Mouse (Mus musculus): ENCODE measurements around the gene Pate2.

Gene Pate2

DNA sequence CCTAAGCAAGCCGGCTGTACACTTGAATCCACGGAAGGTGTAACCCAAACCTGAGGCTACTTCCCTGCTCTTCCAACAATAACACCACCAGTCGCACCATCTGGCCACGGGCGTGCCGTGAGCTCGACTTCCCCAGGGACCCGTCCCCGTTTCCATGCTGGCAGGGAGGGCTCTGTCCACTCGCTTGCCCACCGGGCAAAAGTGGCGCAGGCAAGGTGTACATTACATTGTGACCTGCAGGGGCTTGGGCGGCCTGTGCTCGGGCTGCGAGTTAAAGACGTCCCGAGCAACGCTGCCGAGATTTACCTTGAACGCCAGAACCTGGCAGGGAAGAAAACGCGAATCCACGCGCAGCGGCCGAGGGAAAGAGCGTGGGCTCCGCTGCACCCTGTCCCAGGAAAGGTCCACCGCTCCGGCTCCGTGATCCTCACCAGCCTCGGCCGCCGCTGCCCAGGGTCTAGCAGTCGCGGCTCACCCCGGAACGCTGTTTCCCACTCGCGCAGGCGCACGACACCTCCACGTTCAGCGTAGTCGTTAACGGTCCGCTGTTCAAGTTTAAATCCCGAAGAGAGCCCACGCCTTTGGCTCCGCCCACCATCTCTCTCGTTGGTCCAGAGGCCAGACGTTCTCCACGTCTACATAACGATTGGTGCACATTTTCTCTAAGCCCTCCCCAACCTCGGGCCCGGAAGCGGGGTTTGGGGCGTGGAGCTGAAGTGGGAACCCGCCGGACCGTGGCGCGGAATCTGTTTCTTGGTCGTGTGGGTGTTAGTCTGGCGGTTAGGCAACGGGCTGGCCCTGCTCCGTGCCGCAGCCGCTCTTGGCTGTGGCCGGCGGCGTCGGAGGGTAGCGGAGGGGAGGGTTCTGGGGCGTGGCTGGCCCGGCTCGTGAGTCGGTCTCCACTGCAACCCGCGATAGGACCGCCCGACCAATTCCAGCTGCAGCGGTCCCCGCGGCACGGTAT lies at the start of gene Pate2, which contains the start of gene Hyls1:
TSS of gene Pate2 (plus strand) at position 714 of the 964 bp plus-strand sequence.
TSS of gene Hyls1 (minus strand) at position 828 of the 964 bp plus-strand sequence.
- DNase-seq (ENCODE audit: low spot score) = peak; percentile 90

GRCm38 (mm10) chr9:35520631-35521348 lies 49.3 kb upstream of the Pate2 start:
- DNase-seq (ENCODE audit: low spot score) = no peak

DNA sequence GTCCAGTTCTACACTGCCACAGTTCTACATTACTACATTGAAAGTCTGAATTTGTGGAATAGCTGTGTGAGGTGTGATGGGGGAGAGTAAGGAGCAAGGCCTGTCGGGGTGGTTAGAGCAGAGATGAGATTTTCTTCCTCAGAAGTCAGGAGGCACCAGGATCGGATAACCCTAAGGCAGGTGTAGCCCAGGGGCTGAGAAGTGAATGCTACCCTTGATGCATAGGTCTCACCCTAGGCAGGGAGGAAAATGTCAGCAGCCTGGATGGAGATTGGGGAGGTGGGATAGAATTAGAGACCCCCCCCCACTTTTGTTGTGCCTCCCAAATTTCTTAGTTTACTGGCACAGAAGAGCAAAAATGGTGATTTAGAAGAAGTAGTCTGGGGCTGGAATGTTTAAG lies 47.8 kb upstream of the Pate2 start:
- DNase-seq (ENCODE audit: low spot score) = no peak

- DNase-seq (ENCODE audit: low spot score) = no peak
These were observed 47.1 kb upstream of the Pate2 start for GRCm38 (mm10) chr9:35522821-35523515.

DNA sequence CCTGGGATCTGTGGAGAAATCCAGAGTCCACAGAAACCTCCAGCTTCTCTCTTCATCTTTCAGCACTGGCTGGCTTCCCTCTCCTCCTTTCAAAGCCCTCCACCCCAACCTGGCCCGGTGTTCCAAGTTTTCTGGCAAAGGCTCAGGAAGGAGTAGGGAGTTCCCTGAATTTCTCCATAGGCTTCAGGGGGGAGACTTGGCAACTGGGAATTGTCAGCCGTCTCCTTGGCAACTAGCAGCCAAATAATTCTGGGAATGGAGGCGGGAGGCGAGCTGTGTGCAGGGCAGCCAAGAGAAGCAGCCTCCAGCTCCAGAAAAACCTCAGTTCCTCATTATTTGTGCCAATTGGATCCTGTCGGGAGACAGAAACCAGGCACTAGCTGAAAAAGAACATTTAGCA lies 46.5 kb upstream of the Pate2 start:
- DNase-seq (ENCODE audit: low spot score) = no peak

GRCm38 (mm10) chr9:35523941-35524411 lies 46.1 kb upstream of the Pate2 start:
- no peak for DNase-seq (ENCODE audit: low spot score)

GRCm38 (mm10) chr9:35529141-35529540 lies 40.9 kb upstream of the Pate2 start:
- no peak for DNase-seq (ENCODE audit: low spot score)

- no peak for DNase-seq (ENCODE audit: low spot score)
These were observed 40.3 kb upstream of the Pate2 start for GRCm38 (mm10) chr9:35529796-35530195.

DNA sequence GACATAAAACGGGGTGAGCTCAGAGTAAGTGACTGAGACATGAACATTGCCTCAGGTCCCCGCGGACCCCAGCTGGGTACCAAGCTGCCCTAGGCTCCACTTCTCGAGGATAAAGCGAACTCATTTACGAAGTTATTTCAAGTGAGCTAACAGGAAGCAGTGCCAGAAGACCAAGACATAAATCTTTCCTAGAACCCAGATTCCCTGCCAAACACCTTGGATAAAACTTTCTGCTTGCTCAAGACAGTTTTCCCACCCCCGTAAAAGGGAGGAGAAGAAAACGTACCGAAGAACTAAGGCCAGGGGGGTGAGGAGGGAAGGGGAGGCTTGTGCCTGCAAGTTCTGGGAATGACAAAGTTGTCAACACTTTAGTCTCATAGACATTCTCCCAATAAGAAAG lies 36.8 kb upstream of the Pate2 start:
- DNase-seq (ENCODE audit: low spot score) = no peak

- peak; percentile 19 for DNase-seq (ENCODE audit: low spot score)
These were observed 35.0 kb upstream of the Pate2 start for GRCm38 (mm10) chr9:35535110-35535509.

DNA sequence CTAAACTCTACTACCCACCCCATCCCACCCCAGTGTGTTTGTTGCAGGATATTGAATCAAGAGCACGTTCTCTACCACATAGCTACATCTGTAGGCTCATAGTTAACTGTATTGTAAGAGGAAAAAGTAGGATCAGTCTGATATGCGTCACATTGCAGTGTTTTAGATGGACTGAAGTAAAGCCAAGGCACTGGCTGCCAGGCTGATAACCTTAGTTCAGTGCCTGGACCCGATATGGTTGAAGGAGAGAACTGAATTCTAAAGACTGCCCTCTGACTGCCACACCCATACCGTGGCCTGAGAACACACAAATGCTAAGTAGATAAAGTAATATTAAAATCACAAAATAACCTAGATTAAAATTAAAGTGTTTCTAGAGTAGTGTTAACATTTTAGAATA lies 34.2 kb upstream of the Pate2 start:
- DNase-seq (ENCODE audit: low spot score) = no peak

DNA sequence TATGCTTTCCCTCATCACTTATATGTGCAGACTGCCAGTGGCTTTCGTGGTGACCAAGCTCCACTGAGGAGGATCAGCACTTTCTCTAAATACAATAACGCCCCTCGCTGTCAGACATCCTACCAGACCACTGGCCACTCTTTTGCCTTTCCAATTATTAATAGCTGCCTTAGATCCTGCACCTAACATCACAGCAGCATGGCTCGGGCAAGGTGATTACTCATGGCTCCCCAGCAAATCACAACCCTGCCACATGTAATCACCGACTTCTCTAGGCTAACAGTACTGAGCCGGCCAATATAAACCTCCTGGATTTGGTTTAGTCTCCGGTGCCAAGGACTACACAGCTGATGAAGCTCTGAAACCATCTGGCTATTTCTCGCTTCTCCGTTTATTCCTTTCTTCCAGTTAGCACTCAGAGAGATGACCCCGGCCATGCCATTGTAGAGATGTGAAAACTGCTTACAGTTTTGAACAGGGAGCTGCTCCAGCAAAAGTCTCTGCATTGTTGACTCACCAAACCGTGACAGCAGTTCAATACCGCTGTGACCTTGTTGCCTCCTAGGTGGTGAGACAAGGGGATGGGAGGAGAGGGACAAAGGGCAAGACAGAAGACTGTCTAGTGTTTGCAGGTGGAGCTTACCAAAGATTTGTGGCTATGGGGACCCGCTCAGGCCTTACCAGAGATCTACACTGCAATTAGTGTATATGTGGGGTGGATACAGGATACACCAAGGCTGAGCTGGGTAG lies 30.9 kb upstream of the Pate2 start:
- DNase-seq (ENCODE audit: low spot score) = no peak

DNA sequence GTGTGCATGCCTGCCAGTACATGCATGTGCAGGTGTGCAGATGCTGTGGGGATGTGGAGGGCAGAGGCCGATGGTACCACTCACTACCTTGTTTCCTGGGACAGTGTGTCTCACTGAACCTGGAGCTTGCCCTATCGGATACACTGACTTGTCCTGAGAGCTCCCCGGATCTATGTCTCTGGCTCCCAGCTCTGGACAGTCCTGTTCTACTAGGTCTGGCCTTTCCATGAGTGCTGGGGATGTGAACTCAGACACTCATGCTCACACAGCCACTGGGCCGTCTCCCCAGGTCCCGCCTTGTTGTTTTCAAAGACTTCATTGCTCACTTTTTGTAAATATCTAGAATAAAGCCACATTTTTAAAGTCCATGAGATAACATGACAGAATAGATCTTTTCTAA lies 29.1 kb upstream of the Pate2 start:
- DNase-seq (ENCODE audit: low spot score) = no peak

- DNase-seq (ENCODE audit: low spot score) = peak; percentile 54
These were observed 28.6 kb upstream of the Pate2 start for GRCm38 (mm10) chr9:35541488-35541887.

GRCm38 (mm10) chr9:35541941-35542340 lies 28.1 kb upstream of the Pate2 start:
- DNase-seq (ENCODE audit: low spot score) = no peak

GRCm38 (mm10) chr9:35543099-35543860 lies 26.8 kb upstream of the Pate2 start:
- no peak for DNase-seq (ENCODE audit: low spot score)

- DNase-seq (ENCODE audit: low spot score) = no peak
These were observed 25.4 kb upstream of the Pate2 start for GRCm38 (mm10) chr9:35544666-35545065.

DNA sequence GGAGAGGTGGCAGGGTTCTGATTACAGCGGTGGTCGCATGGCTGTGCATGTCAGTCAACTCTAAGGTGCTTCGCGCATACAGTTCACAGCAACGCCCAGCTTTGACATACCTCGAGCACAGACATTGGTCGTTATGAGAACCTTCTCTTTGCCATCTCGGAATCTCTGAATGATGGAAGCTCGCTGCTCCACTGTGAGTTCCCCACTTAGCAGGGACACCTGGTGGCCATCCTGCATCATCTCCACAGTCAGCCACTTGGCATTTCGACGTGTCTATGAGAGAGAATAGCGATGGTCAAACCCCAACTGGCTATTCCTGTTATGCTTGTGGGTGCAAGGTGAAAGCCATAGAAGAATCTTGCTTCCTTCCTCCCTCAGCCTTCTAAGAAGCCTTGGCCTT lies 24.4 kb upstream of the Pate2 start:
- no peak for DNase-seq (ENCODE audit: low spot score)

DNA sequence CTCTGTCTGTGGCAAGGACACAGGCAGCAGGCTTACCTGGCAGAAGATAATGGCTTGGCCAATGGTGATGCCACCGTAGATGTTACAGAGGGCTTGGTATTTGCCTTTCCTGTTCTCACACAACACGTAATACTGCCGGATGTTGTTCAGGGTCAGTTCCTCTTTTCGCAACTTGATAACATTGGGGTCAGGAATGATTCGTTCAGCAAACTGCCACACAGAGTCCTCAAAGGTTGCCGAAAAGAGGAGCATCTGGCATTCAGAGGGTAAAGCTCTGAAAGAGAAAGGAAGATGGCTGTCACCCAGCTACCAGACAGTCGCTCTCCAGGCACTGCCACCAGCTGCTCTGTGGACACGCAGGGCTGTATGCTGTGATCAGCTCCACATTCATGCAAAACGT lies 23.3 kb upstream of the Pate2 start:
- DNase-seq (ENCODE audit: low spot score) = no peak

DNA sequence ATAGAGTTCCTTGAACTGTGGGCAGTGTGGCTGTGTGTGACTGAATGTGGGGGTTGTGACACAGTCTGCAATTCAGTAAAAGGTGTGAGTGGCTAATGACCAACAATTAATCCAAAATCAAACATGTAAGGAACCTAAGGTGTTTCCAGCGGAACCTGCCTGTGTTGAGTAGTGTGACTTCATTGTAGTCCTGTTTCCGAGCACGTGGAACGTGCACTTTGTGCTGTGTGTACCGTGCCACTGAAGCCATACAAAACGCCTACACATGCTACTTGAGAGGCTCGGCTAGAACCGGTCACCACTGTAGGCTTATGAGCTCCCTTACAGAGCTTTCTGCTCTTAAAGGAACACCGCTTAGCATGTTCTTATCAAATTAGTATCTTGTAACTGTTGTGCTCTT lies 21.6 kb upstream of the Pate2 start:
- DNase-seq (ENCODE audit: low spot score) = no peak

Data from spleen, adult 12 weeks (tissue).